Mouse (Mus musculus): Measurements from ENCODE around the gene Ift57.

The Ift57 gene

GRCm38 (mm10) chr16:49790575-49791465, 91.8 kb downstream of the Ift57 start:
- DNase-seq (ENCODE audit: low spot score in 2 of 2): no peak

GRCm38 (mm10) chr16:49792446-49792878, 93.4 kb downstream of the Ift57 start:
- no peak for DNase-seq (ENCODE audit: low spot score in 2 of 2)

DNA sequence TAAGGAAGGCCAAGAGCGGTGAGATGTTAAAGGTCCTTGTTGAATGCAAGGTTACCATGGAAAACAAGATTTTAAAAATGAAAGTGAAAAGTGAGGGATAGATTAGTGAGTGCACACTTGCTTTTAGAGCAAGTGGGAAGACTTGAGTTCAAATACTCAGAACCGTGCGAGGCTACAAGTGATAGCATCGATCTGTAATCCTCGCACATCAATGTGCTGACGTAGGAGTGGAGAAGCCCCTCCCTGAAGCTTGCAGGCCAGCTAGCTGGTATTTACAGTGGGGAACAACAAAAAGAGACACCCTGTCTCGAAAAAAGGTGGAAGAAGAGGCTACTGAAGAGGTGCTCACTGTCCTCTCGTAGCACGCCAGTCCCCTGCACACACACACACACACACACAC, 94.6 kb downstream of the Ift57 start:
- no peak for DNase-seq (ENCODE audit: low spot score in 2 of 2)

- DNase-seq (ENCODE audit: low spot score in 2 of 2): no peak
Observed at GRCm38 (mm10) chr16:49796271-49796670, 97.2 kb downstream of the Ift57 start.

DNA sequence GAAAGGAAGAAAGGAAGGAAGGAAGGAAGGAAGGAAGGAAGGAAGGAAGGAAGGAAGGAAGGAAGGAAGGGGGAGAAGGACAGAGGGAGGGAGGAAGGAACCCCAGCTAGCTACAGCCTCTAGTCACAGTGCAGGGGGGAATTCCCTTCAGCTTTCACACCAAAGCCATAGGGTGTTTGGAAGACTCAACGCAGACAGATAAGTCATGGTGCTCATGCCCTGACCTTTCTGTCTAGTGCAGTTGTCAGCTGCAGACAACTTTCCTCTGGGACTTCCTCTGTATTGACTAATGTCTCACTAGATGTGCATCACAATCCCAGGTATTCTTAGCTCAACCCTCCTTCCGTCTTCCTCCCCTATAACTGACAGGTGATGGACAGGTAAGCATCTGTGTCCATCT, 97.9 kb downstream of the Ift57 start:
- no peak for DNase-seq (ENCODE audit: low spot score in 2 of 2)

GRCm38 (mm10) chr16:49798790-49799189, 99.8 kb downstream of the Ift57 start:
- DNase-seq (ENCODE audit: low spot score in 2 of 2): no peak

DNA sequence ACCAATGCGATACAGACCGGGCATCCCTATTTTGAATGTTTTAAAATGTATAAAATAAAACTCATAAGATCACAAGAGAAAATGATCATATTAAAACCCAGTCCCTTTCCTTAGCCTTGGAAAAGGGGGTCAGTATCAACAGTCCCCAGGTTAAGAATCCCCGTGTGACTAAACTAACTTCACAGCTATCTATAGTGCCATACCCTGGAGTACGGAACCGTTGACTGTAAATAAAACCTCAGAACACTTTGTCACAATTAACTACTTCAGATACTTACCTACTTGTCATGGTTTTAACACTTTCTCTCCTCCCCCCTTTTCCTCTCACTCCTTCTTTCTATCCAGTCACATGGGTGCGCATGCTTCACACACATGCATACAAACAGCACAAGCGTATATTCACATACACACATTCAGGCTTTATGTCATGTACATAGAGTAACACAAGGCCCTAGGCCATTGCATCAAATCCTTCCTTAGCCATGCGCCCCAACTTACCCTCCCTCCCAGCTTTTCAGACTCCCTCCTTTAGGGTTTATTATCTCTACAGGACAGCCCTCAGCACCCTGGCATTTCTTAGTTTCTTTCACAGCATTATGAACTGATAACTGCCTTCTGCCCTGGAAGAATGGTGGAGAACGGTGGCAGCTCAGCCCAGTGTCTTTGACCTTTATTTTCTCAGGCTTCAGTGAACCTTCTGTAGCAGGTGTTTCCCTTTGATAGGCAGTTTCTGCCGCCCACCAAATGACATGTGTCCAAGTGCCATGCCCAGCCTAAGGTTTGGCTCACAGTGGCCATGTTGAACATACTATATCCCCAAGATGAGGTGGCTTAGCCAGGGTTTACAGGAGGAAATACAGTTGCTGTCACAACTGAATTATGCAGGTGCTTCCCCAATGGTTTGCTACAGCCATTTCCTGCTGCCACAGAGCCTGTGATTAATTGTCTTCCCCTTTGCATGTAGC, 100.8 kb downstream of the Ift57 start, which contains the start of gene Cd47:
Gene Cd47 (plus strand): TSS at position 937 of the 965 bp plus-strand sequence.
- peak in 1 of 2 experiments; percentile 60 for DNase-seq (ENCODE audit: low spot score in 2 of 2)

DNA sequence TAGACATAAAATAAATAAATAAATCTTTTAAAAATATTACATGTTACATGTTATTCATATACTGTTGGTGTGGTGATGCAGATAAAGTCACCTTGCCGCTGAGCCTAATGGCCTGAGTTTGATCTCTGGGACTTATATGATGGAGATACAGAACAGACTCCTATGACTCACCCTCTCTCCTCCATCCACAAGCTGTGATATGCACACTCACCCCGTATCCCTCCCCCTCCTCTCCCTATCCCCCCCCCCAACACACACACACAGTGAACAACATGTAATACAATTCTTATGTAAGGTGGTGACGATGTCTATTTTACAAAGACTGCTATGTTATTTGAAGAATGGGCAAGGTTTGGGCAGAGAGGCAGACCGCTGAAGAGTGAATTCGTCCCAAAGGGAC, 102.0 kb downstream of the Ift57 start:
- DNase-seq (ENCODE audit: low spot score in 2 of 2): no peak

GRCm38 (mm10) chr16:49801399-49801798, 102.4 kb downstream of the Ift57 start:
- DNase-seq (ENCODE audit: low spot score in 2 of 2): no peak

DNA sequence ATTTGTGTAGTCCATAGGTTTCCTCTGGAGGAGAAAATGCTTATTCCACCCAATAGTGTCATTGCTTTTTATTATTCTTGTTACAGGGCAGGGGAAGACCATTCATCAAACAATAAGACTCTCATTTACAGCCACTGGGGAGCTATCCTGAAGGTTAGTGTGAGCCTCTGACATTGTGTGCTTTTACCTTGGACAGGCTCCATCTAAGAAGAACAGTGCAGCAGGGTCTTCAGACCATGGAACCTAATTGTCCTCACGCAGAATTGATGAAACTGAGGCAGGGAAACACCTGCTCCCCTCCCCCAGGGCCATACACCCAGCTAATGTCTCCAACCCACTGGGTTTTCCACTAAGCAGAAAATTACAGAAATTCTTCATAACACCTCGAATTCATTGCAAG, 104.0 kb downstream of the Ift57 start:
- no peak for DNase-seq (ENCODE audit: low spot score in 2 of 2)

GRCm38 (mm10) chr16:49803932-49804461, 105.0 kb downstream of the Ift57 start:
- no peak for DNase-seq (ENCODE audit: low spot score in 2 of 2)

DNA sequence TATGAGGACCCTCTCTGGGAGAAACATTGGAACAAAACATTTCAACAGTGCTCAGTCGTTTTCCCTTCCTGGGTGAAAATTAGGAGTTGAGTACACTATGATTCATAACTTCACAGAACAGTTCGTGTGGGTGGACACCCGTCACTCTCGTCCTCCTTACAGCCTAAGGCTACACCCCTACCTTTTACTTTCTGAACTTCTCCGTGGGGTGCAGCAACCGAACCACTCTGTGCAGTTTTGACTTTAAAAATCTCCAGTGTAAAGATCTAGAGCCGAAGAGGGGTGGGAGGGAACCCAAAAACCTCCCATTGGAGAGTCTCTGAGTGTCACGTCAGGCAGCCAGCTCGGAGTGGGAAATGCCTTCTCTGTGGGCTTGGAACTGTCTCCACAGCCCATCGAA, 107.9 kb downstream of the Ift57 start:
- no peak for DNase-seq (ENCODE audit: low spot score in 2 of 2)

DNA sequence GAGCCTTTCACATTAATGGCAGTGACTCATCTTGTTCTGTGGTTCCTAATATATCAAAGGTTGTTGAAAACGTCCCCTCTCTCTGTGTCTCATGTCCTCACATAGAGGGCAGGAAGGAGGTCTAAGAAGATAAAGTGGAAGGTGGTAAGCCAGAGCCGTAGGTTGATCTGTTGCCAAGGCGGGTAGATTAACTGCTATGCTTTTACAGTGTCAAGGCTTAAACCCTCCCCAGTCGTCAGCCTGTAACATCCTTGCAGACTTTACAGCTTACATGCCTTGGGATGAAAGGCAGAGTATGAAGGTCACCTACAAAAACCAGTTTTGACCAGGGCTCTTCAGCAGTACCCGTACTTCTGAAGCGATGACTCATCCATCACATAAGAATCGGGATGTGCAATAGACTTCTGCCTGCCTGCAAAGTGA, 108.4 kb downstream of the Ift57 start:
- DNase-seq (ENCODE audit: low spot score in 2 of 2): no peak

GRCm38 (mm10) chr16:49807862-49808430, 108.9 kb downstream of the Ift57 start:
- DNase-seq (ENCODE audit: low spot score in 2 of 2): no peak

DNA sequence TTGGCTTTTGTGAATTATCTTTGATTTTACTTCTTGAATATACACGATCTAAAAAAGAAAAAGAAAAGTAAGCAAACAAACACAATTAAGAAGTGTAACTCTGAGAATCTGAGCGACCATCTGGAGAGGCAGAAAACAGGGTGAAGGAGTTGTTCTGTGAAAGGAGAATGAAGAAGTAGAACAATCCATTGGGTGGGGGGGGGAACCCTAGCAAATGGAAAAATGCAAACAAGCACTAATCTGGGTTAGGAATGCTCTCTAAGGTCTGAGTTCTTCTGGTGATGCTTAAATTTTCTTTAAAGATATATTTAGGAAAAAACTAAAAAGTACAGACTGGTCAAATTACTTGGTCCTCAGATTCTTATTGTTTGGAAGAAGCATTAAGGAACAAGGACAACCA, 112.9 kb downstream of the Ift57 start:
- DNase-seq (ENCODE audit: low spot score in 2 of 2): no peak

GRCm38 (mm10) chr16:49812821-49813616, 114.0 kb downstream of the Ift57 start:
- DNase-seq (ENCODE audit: low spot score in 2 of 2): no peak

DNA sequence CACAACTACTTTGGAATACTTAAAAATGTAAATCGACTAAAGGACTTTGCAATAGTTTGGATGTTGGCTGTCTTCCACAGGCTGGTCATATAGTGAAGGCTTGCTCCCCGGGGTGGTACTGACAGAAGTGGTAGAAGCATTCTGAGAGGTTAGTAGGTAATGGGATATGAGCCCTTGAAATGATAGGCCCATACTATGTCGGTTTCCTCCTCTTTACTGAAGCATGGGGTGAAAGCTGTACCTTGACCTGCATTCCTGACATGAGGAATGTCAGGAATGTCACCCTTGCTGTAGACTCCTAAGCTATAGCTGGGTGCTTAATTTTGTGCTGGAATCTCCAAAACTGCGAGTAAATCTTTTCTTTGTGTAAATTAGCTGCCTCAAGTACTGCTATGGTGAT, 115.4 kb downstream of the Ift57 start:
- no peak for DNase-seq (ENCODE audit: low spot score in 2 of 2)

All from spleen, postnatal 14 days (tissue).